Mouse (Mus musculus): ENCODE results near the gene Stk11. TPM values are rescaled to one million over a fixed set of nuclear protein-coding genes. Genes with fewer than 3 reads are reported as not detected.

Stk11 gene
- total RNA-seq, 1 experiment = 124 TPM

DNA sequence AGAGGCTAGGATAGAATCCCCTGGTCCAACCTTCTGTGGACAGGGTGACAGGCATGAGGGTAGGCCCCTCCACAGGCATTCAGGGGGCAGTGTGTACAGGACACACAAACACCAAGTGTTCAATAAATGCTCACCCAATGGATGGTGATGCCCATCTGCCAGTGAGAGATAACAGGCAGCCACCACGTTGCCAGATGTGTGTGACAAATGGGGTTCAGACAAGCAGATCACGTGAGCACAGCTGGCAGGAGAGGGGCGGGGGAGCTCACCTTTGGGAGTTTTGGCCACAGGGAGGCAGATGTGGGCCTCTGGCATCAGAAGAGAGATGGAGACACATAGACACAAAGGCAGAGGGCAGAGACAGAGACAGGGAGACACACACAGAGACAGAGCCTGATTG, 34.5 kb upstream of the Stk11 start:
- no peak overlapping the region for H3K9ac ChIP-seq (ENCODE audit: insufficient read depth, low read depth, low read length, poor library complexity, severe bottlenecking)
- no peak for DNase-seq (ENCODE audit: low read depth, low spot score)
- H3K4me1 ChIP-seq (ENCODE audit: control insufficient read depth in 2 of 2, insufficient read depth in 2 of 2, low read length in 2 of 2, poor library complexity in 1 of 2) = peaks cover 0 to 11% of the 10 kb centered on the region in 2 experiments; a peak in 1 of 4 replicates
- H3K27ac ChIP-seq (ENCODE audit: insufficient read depth, low read depth, low read length, poor library complexity, severe bottlenecking) = no peak overlapping the region
- no peaks in the 10 kb centered on the region for H3K9me3 ChIP-seq (ENCODE audit: control insufficient read depth, insufficient read depth, low read depth, low read length)
- no peak for TF ChIP-seq ZNF384 (IDR thresholded peaks at IDR 0.05; ENCODE audit: low read depth, low read length)
- no peak for TF ChIP-seq CHD2 (IDR thresholded peaks at IDR 0.05; ENCODE audit: low read depth, low read length)
- no peak for TF ChIP-seq MAFK (IDR thresholded peaks at IDR 0.05; ENCODE audit: insufficient read depth, low read depth, low read length)
- TF ChIP-seq HCFC1 (IDR thresholded peaks at IDR 0.05; ENCODE audit: borderline replicate concordance, insufficient read depth, low read length) = no peak
- no peak for TF ChIP-seq ZC3H11A (IDR thresholded peaks at IDR 0.05; ENCODE audit: borderline replicate concordance, low read depth, low read length)
- no peak overlapping the region for H3K4me3 ChIP-seq (ENCODE audit: insufficient read depth in 1 of 2, low read depth in 1 of 2, low read length in 2 of 2, poor library complexity in 1 of 2, severe bottlenecking in 1 of 2)
- H3K36me3 ChIP-seq (ENCODE audit: control insufficient read depth, insufficient read depth, low read length, poor library complexity, severe bottlenecking) = peaks cover 27% of the 10 kb centered on the region; the same call in 1 of the 2 replicates
- in situ Hi-C loops (cut with MboI; ENCODE audit: low sequenced_read_pairs in 2 of 2, unreplicated experiment in 2 of 2) = no loop called here

DNA sequence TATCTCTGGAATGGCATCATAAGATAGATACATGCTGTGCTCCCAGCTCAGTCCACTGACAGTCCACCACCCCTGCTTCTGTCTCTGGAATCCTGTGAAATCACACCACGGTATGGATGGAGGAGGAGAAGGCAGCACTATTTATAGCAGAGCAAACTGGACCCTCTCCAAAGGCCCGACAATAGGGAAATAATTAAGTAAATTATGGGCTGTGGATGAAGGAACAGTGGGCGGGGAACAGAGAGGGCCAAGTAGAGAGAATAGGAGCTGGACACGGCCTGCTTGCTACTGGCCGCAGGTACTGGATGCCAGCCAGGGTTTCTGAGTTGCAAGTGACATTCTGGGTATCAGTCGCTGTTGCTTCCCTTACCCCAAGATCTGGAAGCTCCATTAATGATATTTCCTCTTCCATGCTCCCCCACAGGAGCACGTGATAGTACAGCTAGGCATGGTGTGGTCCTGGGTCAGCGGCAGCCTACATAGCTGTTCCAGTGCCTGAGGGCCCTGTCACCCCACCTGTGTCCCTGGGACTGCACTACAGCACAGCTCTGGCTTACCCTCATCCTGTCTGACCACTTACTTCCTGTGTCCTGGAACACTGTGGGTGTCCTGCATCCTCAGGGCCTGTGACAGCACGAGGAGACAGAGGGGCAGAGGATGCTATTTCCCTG, 30.7 kb upstream of the Stk11 start:
- Histone ChIP-seq H3K4me1 (ENCODE audit: control insufficient read depth in 2 of 2, insufficient read depth in 2 of 2, low read length in 2 of 2, poor library complexity in 1 of 2) (peaks cover 0 to 3% of the 10 kb centered on the region in 2 experiments; a peak in 1 of 4 replicates), H3K4me3 (ENCODE audit: insufficient read depth in 1 of 2, low read depth in 1 of 2, low read length in 2 of 2, poor library complexity in 1 of 2, severe bottlenecking in 1 of 2) (no peak overlapping the region), H3K36me3 (ENCODE audit: control insufficient read depth, insufficient read depth, low read length, poor library complexity, severe bottlenecking) (peaks cover 20% of the 10 kb centered on the region; the same call in 1 of the 2 replicates), H3K27ac (ENCODE audit: insufficient read depth, low read depth, low read length, poor library complexity, severe bottlenecking) (no peak overlapping the region), H3K9me3 (ENCODE audit: control insufficient read depth, insufficient read depth, low read depth, low read length) (no peaks in the 10 kb centered on the region), H3K9ac (ENCODE audit: insufficient read depth, low read depth, low read length, poor library complexity, severe bottlenecking) (no peak overlapping the region)
- no peak for DNase-seq (ENCODE audit: low read depth, low spot score)
- in situ Hi-C loops (cut with MboI; ENCODE audit: low sequenced_read_pairs in 2 of 2, unreplicated experiment in 2 of 2) = no loop called here
- no peak for TF ChIP-seq ZC3H11A (IDR thresholded peaks at IDR 0.05; ENCODE audit: borderline replicate concordance, low read depth, low read length)
- TF ChIP-seq HCFC1 (IDR thresholded peaks at IDR 0.05; ENCODE audit: borderline replicate concordance, insufficient read depth, low read length) = no peak
- no peak for TF ChIP-seq MAFK (IDR thresholded peaks at IDR 0.05; ENCODE audit: insufficient read depth, low read depth, low read length)
- no peak for TF ChIP-seq CHD2 (IDR thresholded peaks at IDR 0.05; ENCODE audit: low read depth, low read length)
- no peak for TF ChIP-seq ZNF384 (IDR thresholded peaks at IDR 0.05; ENCODE audit: low read depth, low read length)

DNA sequence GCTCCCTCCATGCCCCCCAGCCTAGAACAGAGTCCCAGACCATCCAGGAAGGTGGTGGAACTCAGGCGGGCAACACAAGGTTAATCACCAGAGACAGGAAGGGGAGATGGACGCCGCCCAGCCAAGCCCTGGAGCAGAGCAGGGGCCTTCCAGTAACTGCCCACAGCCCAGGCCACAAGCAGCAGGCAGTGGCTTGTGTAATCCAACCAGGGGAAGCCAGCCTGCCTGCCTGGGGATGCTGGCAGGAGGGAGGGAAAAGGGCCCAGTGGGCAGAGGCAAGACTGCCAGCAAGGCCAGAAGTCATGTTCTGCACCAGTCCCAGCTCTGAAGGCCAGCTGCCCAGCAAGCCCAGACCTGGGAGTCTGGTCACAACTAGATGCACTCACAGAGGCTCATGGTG, 28.8 kb upstream of the Stk11 start:
- H3K27ac ChIP-seq (ENCODE audit: insufficient read depth, low read depth, low read length, poor library complexity, severe bottlenecking) = no peak overlapping the region
- no peak overlapping the region for H3K9ac ChIP-seq (ENCODE audit: insufficient read depth, low read depth, low read length, poor library complexity, severe bottlenecking)
- H3K4me1 ChIP-seq (ENCODE audit: control insufficient read depth in 2 of 2, insufficient read depth in 2 of 2, low read length in 2 of 2, poor library complexity in 1 of 2) = no peaks in the 10 kb centered on the region
- TF ChIP-seq ZC3H11A (IDR thresholded peaks at IDR 0.05; ENCODE audit: borderline replicate concordance, low read depth, low read length) (no peak), MAFK (IDR thresholded peaks at IDR 0.05; ENCODE audit: insufficient read depth, low read depth, low read length) (no peak), ZNF384 (IDR thresholded peaks at IDR 0.05; ENCODE audit: low read depth, low read length) (no peak), HCFC1 (IDR thresholded peaks at IDR 0.05; ENCODE audit: borderline replicate concordance, insufficient read depth, low read length) (no peak), CHD2 (IDR thresholded peaks at IDR 0.05; ENCODE audit: low read depth, low read length) (no peak)
- in situ Hi-C loops (cut with MboI; ENCODE audit: low sequenced_read_pairs in 2 of 2, unreplicated experiment in 2 of 2) = no loop called here
- H3K36me3 ChIP-seq (ENCODE audit: control insufficient read depth, insufficient read depth, low read length, poor library complexity, severe bottlenecking) = peaks cover 6% of the 10 kb centered on the region; the same call in 1 of the 2 replicates
- H3K9me3 ChIP-seq (ENCODE audit: control insufficient read depth, insufficient read depth, low read depth, low read length) = no peaks in the 10 kb centered on the region
- no peak for DNase-seq (ENCODE audit: low read depth, low spot score)
- no peak overlapping the region for H3K4me3 ChIP-seq (ENCODE audit: insufficient read depth in 1 of 2, low read depth in 1 of 2, low read length in 2 of 2, poor library complexity in 1 of 2, severe bottlenecking in 1 of 2)

DNA sequence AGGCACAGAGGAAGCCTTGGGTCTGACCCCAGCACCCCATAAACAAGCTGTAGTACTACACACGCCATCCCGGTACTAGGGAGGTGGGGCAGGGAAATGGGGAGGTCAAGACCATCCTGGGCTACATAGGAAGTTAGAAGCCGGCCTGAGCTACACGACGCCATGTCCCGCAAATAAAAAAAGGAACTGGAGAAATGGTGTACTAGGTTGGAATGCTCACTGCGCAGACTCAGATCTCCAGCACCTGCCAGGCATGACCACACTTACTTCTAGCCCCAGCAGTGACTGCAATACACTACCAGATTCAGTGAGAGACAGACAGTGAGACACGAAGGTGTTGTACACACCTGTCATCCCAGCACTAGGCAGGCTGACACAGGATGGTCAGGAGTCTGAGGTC, 28.1 kb upstream of the Stk11 start:
- no peak for TF ChIP-seq ZC3H11A (IDR thresholded peaks at IDR 0.05; ENCODE audit: borderline replicate concordance, low read depth, low read length)
- no peak for TF ChIP-seq HCFC1 (IDR thresholded peaks at IDR 0.05; ENCODE audit: borderline replicate concordance, insufficient read depth, low read length)
- no peak for TF ChIP-seq CHD2 (IDR thresholded peaks at IDR 0.05; ENCODE audit: low read depth, low read length)
- TF ChIP-seq MAFK (IDR thresholded peaks at IDR 0.05; ENCODE audit: insufficient read depth, low read depth, low read length) = no peak
- no peak for TF ChIP-seq ZNF384 (IDR thresholded peaks at IDR 0.05; ENCODE audit: low read depth, low read length)
- Histone ChIP-seq H3K27ac (ENCODE audit: insufficient read depth, low read depth, low read length, poor library complexity, severe bottlenecking) (no peak overlapping the region), H3K36me3 (ENCODE audit: control insufficient read depth, insufficient read depth, low read length, poor library complexity, severe bottlenecking) (peaks cover 4% of the 10 kb centered on the region; the same call in 1 of the 2 replicates), H3K4me1 (ENCODE audit: control insufficient read depth in 2 of 2, insufficient read depth in 2 of 2, low read length in 2 of 2, poor library complexity in 1 of 2) (no peaks in the 10 kb centered on the region), H3K9me3 (ENCODE audit: control insufficient read depth, insufficient read depth, low read depth, low read length) (no peaks in the 10 kb centered on the region), H3K4me3 (ENCODE audit: insufficient read depth in 1 of 2, low read depth in 1 of 2, low read length in 2 of 2, poor library complexity in 1 of 2, severe bottlenecking in 1 of 2) (no peak overlapping the region), H3K9ac (ENCODE audit: insufficient read depth, low read depth, low read length, poor library complexity, severe bottlenecking) (no peak overlapping the region)
- in situ Hi-C loops (cut with MboI; ENCODE audit: low sequenced_read_pairs in 2 of 2, unreplicated experiment in 2 of 2) = no loop called here
- no peak for DNase-seq (ENCODE audit: low read depth, low spot score)
